Mouse (Mus musculus) lung, postnatal 25 days (tissue): ENCODE results near the gene Atp6v1g1.
A peak's percentile ranks its signal among the peaks of the same experiment; 100 is the strongest.

Experiments used
- DNase-seq: peaks from one replicate; pipeline ENCODE4 v3.0.0; 2022; ENCODE audit warnings: low spot score

Gene Atp6v1g1

DNA sequence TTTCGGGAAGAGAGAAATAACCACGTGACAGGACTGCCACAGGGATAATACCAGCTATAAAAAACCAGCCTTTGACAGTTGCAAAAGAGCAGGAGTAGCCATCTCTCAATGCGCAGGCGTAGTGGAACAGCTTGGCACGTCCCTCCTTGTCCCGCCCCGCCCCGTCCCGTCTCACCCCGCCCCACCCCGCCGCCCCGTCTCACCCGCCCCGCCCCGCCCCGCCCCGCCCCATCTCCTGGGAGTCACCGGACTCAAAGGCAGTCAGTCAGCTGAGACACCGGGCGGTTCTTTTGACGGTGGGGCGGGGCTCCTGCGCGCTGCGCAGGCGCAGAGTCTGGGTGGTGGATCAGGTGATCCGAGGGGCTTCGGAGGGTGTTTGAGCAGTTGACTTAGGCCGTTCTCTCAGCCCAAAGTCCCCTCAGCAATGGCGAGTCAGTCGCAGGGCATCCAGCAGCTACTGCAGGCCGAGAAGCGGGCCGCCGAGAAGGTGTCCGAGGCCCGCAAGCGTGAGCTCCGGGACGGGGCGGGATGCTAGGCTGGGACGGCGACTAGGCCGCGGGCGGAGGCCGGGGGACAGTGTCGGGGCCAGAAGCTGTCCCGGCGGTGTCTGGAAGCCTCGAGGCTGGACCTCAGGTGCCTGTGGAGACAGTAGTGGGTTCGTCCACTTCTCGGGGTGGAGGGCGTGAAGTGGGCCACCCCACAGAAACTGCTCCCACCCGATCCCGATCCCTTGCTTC, at the start of gene Atp6v1g1:
Gene Atp6v1g1 (plus strand): TSS at position 279 of the 737 bp plus-strand sequence.
- peak; percentile 96 for DNase-seq

DNA sequence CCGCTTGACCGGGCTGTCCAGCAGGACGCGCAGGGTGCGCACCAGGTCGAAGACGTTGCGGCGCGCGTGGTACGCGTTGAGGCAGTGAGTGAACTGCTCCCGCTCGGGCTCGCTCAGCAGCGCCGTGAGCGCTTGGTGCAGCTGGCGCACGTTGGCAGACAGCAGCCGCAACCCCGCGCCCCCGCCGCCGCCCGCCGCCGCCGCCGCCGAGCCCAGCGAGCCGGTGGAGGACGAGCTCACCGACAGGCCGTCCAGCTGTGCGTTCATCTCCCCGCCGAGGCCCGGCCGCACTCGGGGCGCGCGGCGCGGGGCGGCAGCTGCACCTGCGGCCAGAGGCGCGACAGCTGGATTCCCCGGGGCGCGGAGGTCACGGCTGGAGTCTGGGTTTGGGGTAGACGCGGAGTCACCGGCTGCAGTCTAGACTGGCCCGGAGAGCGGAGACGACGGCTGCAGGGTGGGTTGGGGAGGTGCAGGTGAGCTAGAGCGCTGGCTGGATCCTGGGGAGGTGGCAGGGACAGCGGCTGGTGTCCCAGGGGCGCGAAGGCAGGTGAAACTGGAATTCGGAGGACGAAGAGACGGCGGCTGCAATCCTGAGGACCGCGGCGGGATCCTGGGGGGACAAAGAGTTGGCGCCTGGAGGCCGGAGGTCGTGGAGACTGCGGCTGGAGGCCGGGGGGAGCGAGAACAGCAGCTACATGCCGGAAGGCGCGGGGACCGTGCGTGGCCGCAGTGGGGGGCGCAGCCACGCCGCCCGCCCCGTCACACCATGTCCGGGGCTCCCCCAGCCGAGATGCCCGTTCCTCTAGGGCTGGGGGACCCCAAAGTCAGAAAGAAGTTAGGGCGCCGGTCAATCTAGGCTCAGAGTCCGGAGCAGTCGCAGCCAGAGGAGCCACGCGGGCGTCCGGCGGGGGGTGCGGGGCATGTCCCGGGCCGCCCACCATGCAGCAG, 49.3 kb upstream of the Atp6v1g1 start:
- DNase-seq: peak; percentile 30

DNA sequence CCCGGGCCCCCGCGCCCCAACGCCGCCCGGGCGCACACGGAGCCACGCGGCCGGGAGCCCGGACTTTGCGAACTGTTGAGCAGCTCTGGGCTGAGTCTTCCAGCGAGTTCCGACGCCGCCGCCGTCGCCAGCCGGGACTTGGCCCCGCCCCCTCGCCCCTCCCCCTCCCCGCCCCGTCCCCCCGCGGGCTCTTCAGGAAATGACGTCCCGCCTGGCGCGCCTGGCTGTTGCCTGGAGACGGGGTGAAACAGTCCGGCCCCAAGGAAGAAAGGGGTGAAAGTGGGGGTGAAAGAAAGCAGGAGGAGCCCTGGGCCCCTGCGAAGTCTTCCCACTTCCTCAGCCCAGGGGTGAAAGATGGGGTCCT, 48.7 kb upstream of the Atp6v1g1 start, which contains the start of gene Whrn:
Gene Whrn (minus strand): TSS at position 77 of the 364 bp plus-strand sequence.
- DNase-seq: peak; percentile 68

DNA sequence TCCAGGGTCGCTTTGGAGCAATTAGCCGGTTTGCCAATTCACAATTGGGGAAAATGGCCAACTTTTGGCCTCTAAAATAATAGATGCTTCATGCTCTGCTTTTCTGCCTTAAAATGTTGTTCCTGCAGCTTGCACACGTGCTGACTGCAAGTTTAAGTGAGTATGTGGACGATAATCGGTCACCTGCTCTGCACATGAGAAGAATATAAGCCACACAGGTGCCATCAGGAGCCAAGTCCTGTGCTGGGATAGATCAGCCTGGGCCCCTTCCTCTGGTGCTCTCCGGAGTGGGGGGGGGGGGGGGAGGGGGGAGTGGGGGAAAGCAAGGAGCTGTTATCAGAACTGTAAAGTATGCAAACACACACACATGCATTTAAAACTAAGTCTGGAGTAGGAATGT, 48.3 kb upstream of the Atp6v1g1 start:
- no peak for DNase-seq

DNA sequence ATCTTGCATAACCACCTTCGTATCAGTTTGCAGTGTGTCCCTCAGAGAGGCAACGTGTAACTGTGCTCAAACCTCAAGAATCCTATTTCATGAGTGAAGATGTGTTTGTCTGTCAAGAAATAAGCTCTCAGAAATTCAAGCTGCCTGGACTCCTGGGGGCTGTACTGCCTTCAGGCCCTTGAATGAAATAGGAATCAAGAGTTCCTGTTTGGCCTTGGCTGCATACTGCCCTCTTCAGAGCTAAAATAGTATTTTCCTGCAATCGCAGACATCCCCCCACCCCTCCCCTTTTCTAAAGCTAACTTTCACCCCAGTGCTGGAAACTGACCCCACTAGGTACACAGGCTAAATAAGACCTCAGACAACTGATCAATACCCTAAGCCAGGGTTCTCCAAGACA, 46.2 kb upstream of the Atp6v1g1 start:
- DNase-seq: no peak

DNA sequence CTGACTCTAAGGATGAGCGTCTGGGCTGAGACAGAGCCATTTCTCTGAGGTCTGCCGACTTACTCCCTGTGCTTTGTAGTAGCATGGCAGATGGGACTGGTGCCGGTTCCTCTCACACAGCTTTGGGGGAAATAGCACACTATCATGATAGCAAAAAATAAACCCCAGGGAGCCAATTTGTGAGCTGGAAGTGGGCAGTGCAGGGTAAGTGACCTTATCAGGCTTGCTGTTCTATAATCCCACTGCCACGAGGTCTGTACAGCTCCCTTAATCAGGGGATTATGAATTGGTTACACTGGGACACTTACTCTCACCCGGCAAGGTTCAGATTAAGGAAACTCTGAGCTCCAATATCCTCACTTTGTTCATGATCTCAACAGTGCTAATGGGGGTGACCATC, 43.5 kb upstream of the Atp6v1g1 start:
- no peak for DNase-seq

DNA sequence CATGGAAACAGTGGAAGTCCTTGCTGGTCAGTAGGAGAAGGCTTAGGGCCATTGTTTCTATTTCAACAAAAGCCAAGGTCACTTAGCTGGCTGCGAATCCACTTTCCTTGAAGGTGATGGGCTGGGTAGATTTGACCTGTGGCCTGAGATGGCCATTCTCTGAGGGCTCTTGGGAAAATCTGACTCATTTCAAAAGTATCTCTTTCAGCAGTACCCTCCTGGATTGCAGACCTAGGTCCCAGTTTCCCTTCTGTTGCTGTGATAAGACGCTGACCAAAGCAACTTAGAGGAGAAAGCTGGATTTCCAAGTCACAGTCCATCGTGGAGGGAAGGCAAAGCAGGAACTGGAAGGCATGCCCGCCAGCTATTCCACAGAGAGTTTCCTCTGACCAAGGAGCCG, 40.6 kb upstream of the Atp6v1g1 start:
- DNase-seq: no peak

DNA sequence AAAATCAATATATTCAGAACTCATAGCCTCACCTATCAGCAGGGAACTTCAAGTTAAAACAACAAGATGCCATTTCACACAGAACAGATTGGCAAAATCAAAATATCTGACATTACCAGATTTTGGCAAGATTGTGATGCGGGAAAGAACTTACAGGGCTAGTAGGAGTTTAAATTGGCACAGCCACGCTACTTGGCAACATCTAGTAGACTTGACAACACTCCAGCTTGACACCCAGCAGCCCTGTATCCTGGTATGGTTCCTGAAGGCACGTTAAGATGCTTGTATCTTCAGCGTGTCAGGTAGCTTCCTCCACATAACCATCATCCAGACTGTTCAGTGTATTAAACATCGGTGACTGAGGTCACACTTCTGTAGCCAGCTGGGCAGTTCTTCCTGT, 37.1 kb upstream of the Atp6v1g1 start:
- DNase-seq: no peak

DNA sequence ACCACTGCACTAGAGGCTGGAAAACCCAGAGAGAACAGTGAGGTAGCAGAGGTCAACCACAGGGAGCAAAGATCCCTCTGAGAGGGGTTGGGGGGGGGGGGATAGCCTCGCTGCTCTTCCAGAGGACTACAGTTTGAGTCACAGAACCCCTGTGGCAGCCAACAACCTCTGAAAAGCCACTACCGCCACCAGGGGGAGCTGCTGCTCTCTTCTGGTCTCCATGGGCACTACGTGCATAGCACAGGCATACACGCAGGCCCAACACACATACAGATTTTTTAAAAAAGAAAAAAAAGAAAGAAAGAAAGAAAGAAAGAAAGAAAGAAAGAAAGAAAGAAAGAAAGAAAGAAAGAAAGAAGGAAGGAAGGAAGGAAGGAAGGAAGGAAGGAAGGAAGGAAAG, 36.3 kb upstream of the Atp6v1g1 start:
- peak; percentile 83 for DNase-seq

DNA sequence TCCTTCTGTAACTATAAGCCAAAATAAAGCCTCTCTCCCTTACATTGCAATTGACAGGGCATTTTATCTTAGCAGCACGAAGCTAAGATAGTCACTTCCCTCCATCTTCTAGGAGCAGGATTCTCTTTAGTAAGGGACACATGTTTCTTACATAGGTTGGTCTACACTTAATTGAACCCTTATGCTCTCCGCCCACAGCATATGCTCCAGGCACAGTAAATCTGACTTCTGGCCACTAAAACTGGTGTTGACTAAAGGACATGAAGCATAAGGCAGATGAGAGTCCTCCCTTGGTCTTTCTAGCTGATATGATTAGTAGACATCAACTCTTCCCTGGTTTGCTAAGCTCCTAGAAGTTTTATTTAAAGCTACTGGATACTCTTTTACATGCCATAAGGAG, 31.7 kb upstream of the Atp6v1g1 start:
- DNase-seq: no peak

DNA sequence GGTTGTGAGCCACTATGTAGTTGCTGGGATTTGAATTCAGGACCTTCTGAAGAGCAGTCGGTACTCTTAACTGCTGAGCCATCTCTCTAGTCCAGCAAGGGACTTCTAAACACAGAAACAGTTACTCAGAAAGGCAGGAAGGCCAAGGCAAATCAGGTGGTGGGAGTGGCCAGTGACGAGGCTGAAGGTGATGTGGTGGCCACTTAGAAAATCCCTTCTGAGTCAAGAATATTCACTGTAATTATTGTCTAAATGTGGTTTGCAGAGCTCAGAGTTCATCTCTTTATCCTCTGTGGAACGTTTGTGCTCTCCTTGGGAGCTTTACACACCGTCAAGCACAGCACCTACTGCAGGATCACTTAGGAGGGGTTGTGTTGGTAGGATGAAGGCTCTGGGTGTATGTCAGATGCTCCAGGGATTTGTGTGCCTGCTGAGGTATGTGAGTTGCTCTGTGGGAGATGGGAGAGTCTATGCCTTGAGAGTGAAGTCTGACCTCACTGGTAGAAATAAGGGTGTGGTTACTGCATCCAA, 30.1 kb upstream of the Atp6v1g1 start:
- no peak for DNase-seq

DNA sequence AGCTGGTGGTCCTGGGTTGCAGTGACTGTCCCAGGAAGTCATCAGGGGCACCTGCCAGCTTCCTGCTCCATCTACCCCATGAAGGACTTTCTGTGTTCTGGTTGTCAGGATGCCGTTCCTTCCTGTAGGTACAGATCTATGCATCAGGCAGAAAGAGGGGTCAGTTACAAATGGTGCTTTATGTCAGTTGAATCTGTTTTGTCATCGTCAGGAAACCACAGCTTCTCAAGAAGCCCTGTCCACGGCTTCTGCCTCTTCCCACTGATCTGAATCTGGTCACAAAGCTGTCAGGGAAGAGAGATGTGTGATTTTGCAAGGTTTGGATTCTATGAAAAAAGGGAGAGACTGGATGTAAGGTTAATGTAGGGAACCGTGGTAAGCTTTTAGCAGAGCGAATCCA, 29.6 kb upstream of the Atp6v1g1 start:
- DNase-seq: no peak

DNA sequence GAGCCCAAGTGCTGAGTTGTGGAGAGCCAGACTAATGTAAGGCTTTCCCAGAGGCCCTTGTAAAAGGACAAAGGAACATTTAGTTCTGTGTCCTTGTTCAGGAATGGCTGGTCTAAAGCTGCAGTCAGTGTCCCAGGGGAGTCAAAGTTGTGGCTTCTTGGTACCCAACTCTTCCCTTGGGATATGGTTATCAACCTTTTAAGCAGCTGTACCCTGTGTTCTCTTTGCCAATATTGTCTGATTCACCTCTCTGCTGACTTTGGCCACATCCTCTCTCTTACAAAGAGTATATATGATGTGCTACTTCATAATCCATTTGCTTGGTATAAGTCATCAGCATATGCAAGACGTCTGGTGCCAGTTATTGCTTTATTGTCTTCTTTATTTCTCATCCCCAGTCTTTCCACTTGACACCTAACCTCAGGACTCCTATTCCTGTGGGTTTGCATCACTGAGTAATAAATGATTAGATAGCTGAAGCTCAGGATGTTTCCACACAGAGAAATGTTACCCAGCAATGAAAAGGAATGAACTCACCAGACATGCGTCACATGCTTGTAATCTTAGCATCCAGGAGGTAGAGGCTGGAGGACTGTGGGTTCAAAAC, 22.7 kb upstream of the Atp6v1g1 start:
- no peak for DNase-seq

DNA sequence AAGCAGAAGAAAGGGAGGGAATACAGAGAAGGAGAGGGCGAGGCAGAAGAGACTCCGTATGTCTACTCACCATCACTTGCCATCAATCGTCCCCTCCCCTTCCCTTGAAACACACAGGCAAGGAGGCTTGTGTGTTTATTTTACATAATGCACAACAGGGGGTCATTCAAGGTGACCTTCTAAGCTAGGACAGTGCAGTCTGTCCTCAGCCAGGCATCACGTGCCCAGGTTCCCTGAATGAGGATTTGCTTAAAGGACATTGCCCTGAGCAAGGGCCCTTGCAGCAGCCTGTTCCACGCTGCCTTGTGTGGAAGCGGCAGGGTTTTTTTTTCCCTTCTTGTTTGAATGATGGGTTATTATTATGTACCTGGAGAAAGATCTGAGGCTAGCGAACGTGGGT, 19.1 kb upstream of the Atp6v1g1 start:
- no peak for DNase-seq

DNA sequence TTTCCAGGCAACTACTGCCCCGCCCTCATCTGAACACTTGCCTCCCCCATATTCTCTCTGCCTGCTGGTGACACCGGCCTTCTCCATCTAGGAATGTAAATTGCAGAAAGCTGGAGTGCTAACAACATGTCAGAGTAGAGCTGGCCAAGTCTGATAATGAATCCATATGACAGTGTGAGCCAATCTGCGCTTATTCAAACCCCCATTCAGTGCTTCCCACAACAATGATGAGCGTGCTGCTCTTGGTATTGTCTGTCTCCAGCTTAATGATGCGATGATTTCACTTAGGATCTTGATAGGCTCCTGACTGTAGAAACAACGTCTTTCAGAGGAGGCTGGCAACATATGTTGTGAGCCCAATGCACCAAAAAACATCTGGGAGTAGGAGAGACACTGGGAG, 15.6 kb upstream of the Atp6v1g1 start:
- DNase-seq: no peak

DNA sequence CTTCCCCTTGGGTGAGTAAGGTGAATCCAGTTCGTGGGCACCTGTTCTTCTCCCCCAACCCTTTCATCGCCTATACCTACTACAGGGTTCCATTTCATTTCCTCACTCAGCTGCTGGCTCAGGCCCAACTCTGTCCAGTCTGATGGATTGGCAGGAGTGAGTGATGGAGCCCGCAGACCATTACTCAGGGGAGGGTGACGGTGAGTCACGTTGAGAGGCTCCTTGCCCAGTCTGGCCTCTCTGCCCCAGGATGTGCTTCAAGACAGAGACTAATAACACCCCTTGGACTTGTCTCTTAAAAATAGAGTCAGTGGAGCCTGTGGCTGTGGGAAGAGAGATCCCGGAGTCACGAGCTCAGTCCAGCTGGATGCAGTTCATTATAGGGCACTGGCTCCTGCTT, 14.2 kb upstream of the Atp6v1g1 start:
- DNase-seq: no peak

DNA sequence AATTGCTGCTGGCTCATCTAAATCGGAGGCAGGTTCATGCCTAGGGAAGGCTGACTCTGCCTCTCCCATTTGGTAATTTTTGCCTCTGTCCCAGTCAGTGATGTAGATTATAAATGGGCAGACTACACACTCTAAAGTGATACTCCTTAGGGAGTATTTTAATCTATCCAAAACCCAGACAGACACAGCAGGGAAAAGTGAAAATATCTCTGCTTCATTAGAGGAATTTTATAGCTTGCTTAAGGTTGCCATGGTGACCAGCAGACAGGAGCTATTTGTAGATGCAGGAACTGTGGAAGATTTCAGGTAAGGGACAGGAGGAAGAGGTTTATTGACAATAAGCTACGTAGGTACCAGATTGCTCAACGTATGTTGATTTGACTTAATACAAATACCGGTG, 7.0 kb upstream of the Atp6v1g1 start:
- DNase-seq: no peak

DNA sequence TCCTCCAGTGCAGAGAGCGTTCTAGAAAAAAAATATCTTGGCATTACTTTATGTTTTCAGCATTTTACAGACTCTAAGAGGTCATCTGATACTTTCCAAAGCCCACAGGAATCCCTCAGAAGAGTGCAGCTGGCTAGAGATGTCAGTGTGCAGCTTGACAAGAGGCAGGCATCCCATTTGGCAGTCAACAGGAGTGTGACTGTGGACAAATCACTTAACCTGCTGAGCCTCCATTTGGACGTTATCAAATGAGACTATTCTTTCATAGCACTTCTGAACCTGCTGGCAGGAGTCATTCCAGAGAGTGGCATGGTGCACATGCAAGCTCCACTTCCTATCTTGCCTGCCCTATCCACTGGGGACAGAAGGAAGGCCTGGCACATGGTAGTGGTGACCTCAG, 2.4 kb upstream of the Atp6v1g1 start:
- no peak for DNase-seq

DNA sequence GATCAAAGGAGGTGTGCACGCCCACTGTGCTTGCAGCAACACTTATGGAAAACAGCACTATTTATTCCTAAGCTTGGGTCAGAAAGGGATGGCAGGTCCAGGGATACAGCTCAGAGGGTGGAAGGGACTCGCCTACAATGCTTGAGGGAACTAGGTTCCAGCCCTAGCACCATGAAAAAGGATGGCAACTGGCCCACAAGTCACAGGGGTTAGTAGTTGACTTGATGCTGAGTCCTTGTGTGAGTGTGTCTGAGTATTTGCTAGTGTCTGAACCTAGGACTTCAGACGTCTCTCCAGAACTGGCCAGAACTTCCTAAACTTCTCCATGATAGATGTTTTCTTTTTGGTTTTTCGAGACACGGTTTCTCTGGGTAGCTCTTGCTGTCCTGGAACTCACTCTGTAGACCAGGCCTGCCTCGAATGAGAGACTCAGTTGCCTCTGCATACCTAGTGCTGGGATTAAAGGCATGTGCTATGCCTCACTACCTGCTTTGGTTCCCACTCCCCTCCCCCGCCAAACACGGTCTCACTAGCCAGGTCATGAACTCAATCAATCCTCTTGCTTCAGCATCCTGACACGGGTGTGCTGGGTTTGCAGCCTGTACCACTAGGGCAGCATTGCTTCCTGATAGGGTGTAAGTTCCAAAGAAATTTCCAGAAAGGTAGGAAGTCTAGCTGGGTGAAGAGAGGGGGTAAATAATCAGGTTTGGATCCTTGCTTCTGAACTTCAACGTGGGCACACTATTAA, 652 bp upstream of the Atp6v1g1 start:
- DNase-seq: no peak

DNA sequence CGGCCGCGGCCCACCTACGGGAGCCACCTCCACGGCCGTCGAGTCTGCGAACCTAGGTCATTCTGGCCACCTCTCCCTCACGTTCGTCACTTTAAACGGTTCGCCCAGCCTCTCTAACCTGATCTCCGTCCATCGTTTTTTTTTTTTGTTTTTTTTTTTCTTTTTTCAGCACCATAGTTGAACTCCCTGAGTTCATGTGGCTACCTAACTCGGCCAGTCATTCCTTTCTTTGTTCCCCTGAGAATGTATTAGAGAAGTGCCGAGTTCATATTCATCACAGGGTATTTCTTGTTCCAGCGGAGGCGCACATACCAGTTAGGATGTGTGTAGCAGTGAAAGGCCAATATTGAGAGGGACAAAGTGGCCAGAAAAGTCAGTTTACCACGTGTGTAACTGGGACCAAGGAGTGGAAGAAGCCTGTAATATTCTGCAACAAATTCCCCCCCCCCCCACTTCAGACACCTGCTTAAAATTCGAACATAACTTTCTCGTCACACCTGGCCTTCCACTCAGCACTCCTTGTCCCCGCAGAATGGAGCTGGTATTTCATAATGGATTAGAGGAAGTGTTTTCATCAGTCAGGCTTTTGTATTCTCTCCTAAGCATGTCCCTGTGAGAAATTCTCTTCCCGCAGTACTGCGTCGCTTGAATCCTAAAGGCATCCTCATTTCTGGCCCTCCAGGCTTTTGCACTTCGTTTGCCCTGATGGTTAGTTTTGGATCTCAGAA, 823 bp downstream of the Atp6v1g1 start:
- DNase-seq: peak; percentile 52

DNA sequence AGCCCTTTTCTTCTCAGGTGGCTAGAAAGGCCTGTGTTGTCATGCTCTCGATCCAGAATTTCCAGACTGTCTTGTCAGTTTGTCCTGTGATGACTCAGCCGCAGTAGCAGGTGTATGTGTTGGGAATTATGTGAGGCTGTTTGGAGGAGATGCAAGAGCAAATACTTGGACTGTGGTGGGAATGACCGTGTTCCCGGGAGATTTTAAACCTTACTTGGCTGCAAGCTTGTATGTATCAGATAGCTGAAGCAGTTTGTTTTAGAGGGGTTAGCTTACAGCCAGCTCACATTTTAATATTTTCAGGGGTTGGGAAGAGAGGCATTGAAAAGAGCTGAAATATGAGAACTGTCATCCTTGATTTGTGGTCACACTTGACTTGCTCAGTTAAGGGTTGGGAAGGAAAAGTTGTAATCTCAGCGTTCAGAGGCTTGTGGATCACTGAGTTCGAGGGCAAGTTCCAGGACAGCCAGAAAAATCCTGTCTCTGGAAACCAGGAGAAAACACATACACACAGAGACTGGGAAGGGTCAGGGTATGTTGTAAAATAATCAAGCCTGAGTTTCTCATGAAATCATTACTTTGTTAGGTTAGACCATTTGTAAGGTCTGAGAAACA, 2.0 kb downstream of the Atp6v1g1 start:
- DNase-seq: no peak
